Mouse (Mus musculus) thymus, adult 2 months (tissue): ENCODE data around the gene Tll1. TPM values are rescaled to one million over a fixed set of nuclear protein-coding genes. Genes with fewer than 3 reads are reported as not detected.
"Not testable (repeated sequence)": the region's sequence is repeated elsewhere in the genome, so short reads cannot be mapped to it uniquely, and the experiment has no call there.

ENCODE experiments used
- DNase-seq: peaks from one replicate; pipeline ENCODE4 v3.0.0; 2021
- H3K27ac ChIP-seq: fragments of 200-500 bp; 2 replicates; pipeline ENCODE4 v1.5.1; 2012; ENCODE audit warnings: low read length, control low read depth; ENCODE audit not compliant: control insufficient read depth, insufficient read depth
- H3K27me3 ChIP-seq: fragments of 200-500 bp; 2 replicates; pipeline ENCODE4 v1.6.1; 2012; ENCODE audit warnings: mild to moderate bottlenecking, low read length, moderate library complexity, mixed read lengths; ENCODE audit not compliant: control insufficient read depth, insufficient read depth
- H3K36me3 ChIP-seq: fragments of 200-500 bp; 2 replicates; pipeline ENCODE4 v1.6.1; 2012; ENCODE audit warnings: mild to moderate bottlenecking, low read length, moderate library complexity; ENCODE audit not compliant: control insufficient read depth, insufficient read depth
- H3K4me1 ChIP-seq: fragments of 200-500 bp; replicated peaks from 2 replicates; pipeline ENCODE4 v1.6.1; 2012; ENCODE audit warnings: low read length; ENCODE audit not compliant: control insufficient read depth, insufficient read depth
- H3K4me3 ChIP-seq: fragments of 200-500 bp; 2 replicates; pipeline ENCODE4 v1.5.1; 2012; ENCODE audit warnings: mild to moderate bottlenecking, low read length, control low read depth, moderate library complexity; ENCODE audit not compliant: control insufficient read depth, insufficient read depth
- CTCF ChIP-seq: fragments of 200-500 bp; IDR thresholded peaks from 2 replicates; pipeline ENCODE4 v1.5.1; 2012; ENCODE audit warnings: mild to moderate bottlenecking, control low read depth, low read length, moderate library complexity, borderline replicate concordance; ENCODE audit not compliant: control insufficient read depth, poor library complexity, insufficient read depth; ENCODE audit errors: extremely low read depth
- POLR2A ChIP-seq: fragments of 200-500 bp; IDR thresholded peaks from 2 replicates; pipeline ENCODE4 v1.6.1; 2012; ENCODE audit warnings: mild to moderate bottlenecking, low read length, control low read depth, moderate library complexity; ENCODE audit not compliant: control insufficient read depth, poor library complexity, insufficient read depth; ENCODE audit errors: extremely low read depth
- whole genome bisulfite sequencing: fragments of 180-500 bp; shearing (Covaris S2); methylation state at CpG from one replicate; pipeline ENCODE4 v1.1.7; 2018; 5-methylcytosine and 5-hydroxymethylcytosine counted together
- polyA plus RNA-seq: library from polyadenylated mRNA; depleted of rRNA; stranded (reverse); fragments of >200 nt; gene quantifications from 2 replicates; pipeline ENCODE4 v1.2.3, GENCODE M21; 2012

The Tll1 gene
- polyA plus RNA-seq, 1 experiment = 0.09 TPM

- Histone ChIP-seq H3K36me3 (no peaks in the 10 kb centered on the region), H3K27ac (no peak overlapping the region), H3K4me3 (no peak overlapping the region), H3K4me1 (no peaks in the 10 kb centered on the region), H3K27me3 (no peaks in the 10 kb centered on the region)
- WGBS = 96% methylated on average over 4 of the region's 4 CpGs
- TF ChIP-seq CTCF (no peak), POLR2A (no peak)
- no peak for DNase-seq
Observed at GRCm38 (mm10) chr8:64030672-64031385, 175.2 kb downstream of the Tll1 start.

GRCm38 (mm10) chr8:64030081-64030480 lies 176.0 kb downstream of the Tll1 start:
- Histone ChIP-seq H3K27me3 (no peaks in the 10 kb centered on the region), H3K4me3 (no peak overlapping the region), H3K36me3 (no peaks in the 10 kb centered on the region), H3K4me1 (no peaks in the 10 kb centered on the region), H3K27ac (no peak overlapping the region)
- no peak for DNase-seq
- TF ChIP-seq POLR2A = no peak

- no peaks in the 10 kb centered on the region for H3K36me3 ChIP-seq
- no peak overlapping the region for H3K27ac ChIP-seq
- no peak for DNase-seq
- no peaks in the 10 kb centered on the region for H3K4me1 ChIP-seq
- 90% methylated on average over 3 of the region's 3 CpGs for WGBS
- H3K4me3 ChIP-seq = no peak overlapping the region
- H3K27me3 ChIP-seq = no peaks in the 10 kb centered on the region
- TF ChIP-seq CTCF (no peak), POLR2A (no peak)
Observed at GRCm38 (mm10) chr8:64029525-64029924, 176.5 kb downstream of the Tll1 start.

GRCm38 (mm10) chr8:64024359-64024758 lies 181.7 kb downstream of the Tll1 start:
- no peak for TF ChIP-seq POLR2A
- no peak for TF ChIP-seq CTCF
- Histone ChIP-seq H3K4me1 (no peaks in the 10 kb centered on the region), H3K36me3 (no peaks in the 10 kb centered on the region), H3K27ac (no peak overlapping the region), H3K4me3 (no peak overlapping the region), H3K27me3 (no peaks in the 10 kb centered on the region)
- no peak for DNase-seq
- 72% methylated on average over 5 of the region's 5 CpGs for WGBS

- TF ChIP-seq CTCF = no peak
- no peak for TF ChIP-seq POLR2A
- H3K27ac ChIP-seq = no peak overlapping the region
- H3K4me1 ChIP-seq = no peaks in the 10 kb centered on the region
- H3K4me3 ChIP-seq = no peak overlapping the region
- 33% methylated on average over 5 of the region's 5 CpGs for WGBS
- no peaks in the 10 kb centered on the region for H3K27me3 ChIP-seq
- H3K36me3 ChIP-seq = no peaks in the 10 kb centered on the region
- DNase-seq = no peak
Observed at GRCm38 (mm10) chr8:64023579-64023978, 182.5 kb downstream of the Tll1 start.

- 92% methylated on average over 2 of the region's 2 CpGs for WGBS
- DNase-seq = no peak
- H3K27ac ChIP-seq = no peak overlapping the region
- no peak overlapping the region for H3K4me3 ChIP-seq
- no peaks in the 10 kb centered on the region for H3K27me3 ChIP-seq
- H3K4me1 ChIP-seq = no peaks in the 10 kb centered on the region
- H3K36me3 ChIP-seq = no peaks in the 10 kb centered on the region
- no peak for TF ChIP-seq CTCF
Observed at GRCm38 (mm10) chr8:64023027-64023426, 183.0 kb downstream of the Tll1 start.

- H3K4me1 ChIP-seq, DNase-seq, H3K4me3 ChIP-seq, H3K27ac ChIP-seq, H3K27me3 ChIP-seq, H3K36me3 ChIP-seq: not testable (repeated sequence)
- 56% methylated on average over 9 of the region's 9 CpGs for WGBS
Observed at GRCm38 (mm10) chr8:63970612-63971391, 235.3 kb downstream of the Tll1 start.
